ENCODE assay signal across 9 mouse cellular contexts in the genomic region with DNA sequence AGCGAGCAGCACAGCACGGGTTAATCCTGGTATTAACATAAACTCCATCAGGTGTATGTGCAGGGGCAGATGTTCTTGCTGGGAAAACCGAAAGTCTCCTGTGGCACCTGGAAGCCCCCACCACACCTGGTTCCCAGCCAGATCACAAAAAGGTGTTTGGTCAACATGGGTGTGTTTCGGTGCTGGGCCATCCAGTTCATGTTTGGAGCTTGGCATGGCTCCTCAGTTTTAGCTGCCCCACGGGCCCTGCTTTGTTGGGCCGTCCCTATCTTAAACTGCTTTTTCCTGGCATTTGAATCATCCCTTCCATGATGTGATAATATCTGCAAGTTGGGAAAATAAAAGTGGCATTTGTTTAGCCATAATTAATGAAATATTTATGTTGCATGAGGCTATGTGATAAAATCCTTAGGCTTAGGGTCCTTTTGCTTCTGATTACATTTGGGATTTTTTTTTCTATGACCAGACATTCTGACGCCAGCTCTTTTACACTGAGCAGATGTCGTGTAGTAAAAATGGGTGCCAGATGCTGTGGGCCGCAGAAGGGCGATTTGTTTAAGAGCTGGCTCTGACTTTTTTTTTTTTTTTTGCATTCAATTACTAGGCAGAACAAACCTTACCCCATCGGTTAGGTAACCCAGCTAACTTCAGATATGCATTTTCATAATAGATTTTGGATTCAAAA. TPM values are rescaled to one million over a fixed set of nuclear protein-coding genes. Genes with fewer than 3 reads are reported as not detected.
DNase-seq lines count a peak whose midpoint lies in the region; ATAC-seq lines count a peak whose summit lies in the region.
"Had no signal": no experiment of that assay in that cellular context is flagged by ENCODE, and none has a peak within 500 bp of the region (broad histone marks: within the 10 kb centered on the region; RNA-seq: fewer than 3 reads in every experiment).

No protein-coding gene starts in this region.

- no peak overlapping the region for H3K4me2 ChIP-seq in heart, embryonic 12.5 days
- peak overlapping the region; percentile 38 for H3K4me2 ChIP-seq in embryonic facial prominence, embryonic 12.5 days (replicated peaks)
- no peak overlapping the region for H3K4me2 ChIP-seq in midbrain, embryonic 12.5 days (replicated peaks)

- H3K4me3 ChIP-seq in heart, embryonic 12.5 days, result no peak overlapping the region
- no peak overlapping the region for H3K4me3 ChIP-seq in embryonic facial prominence, embryonic 12.5 days
- H3K4me3 ChIP-seq in midbrain, embryonic 12.5 days, result no peak overlapping the region
- H3K4me3 ChIP-seq: heart, adult 2 months had no signal

- DNase-seq in heart, adult 11 months, result no peak
- peak; percentile 54 for DNase-seq in hindlimb bud, embryonic 11.5 days (ENCODE audit: extremely low spot score, low read depth, low spot score)
- DNase-seq in gastrocnemius, adult 8-10 months (ENCODE audit: low spot score in 2 of 2), result no peak
- no peak for DNase-seq in layer of hippocampus, postnatal 25 days (ENCODE audit: extremely low spot score in 1 of 2, low spot score in 1 of 2)
- no peak for DNase-seq in kidney, postnatal 10 days
- DNase-seq: heart, adult 2 months had no signal

- H3K27me3 ChIP-seq in heart, embryonic 12.5 days (replicated peaks), result no peaks in the 10 kb centered on the region
- H3K27me3 ChIP-seq in embryonic facial prominence, embryonic 12.5 days, result no peaks in the 10 kb centered on the region
- H3K27me3 ChIP-seq in midbrain, embryonic 12.5 days, result no peaks in the 10 kb centered on the region

- H3K4me1 ChIP-seq in heart, embryonic 12.5 days (replicated peaks), result peaks cover 38% of the 10 kb centered on the region
- peaks cover 41% of the 10 kb centered on the region for H3K4me1 ChIP-seq in embryonic facial prominence, embryonic 12.5 days
- peaks cover 35% of the 10 kb centered on the region for H3K4me1 ChIP-seq in midbrain, embryonic 12.5 days

- no peak for ATAC-seq in heart, embryonic 12.5 days (ENCODE audit: insufficient number of reproducible peaks, low FRiP score)
- no peak for ATAC-seq in embryonic facial prominence, embryonic 12.5 days (ENCODE audit: insufficient number of reproducible peaks, insufficient read depth, low FRiP score, low TSS enrichment)
- no peak for ATAC-seq in midbrain, embryonic 12.5 days (ENCODE audit: low FRiP score, low read depth)

- peaks cover 4% of the 10 kb centered on the region; the same call in 1 of the 2 replicates for H3K36me3 ChIP-seq in heart, embryonic 12.5 days
- H3K36me3 ChIP-seq in embryonic facial prominence, embryonic 12.5 days, result no peaks in the 10 kb centered on the region
- no peaks in the 10 kb centered on the region for H3K36me3 ChIP-seq in midbrain, embryonic 12.5 days

- H3K9ac ChIP-seq in heart, embryonic 12.5 days, result no peak overlapping the region
- no peak overlapping the region for H3K9ac ChIP-seq in embryonic facial prominence, embryonic 12.5 days
- H3K9ac ChIP-seq in midbrain, embryonic 12.5 days (replicated peaks), result no peak overlapping the region

- no peaks in the 10 kb centered on the region for H3K9me3 ChIP-seq in heart, embryonic 12.5 days (replicated peaks)
- no peaks in the 10 kb centered on the region for H3K9me3 ChIP-seq in embryonic facial prominence, embryonic 12.5 days
- no peaks in the 10 kb centered on the region for H3K9me3 ChIP-seq in midbrain, embryonic 12.5 days

- WGBS in heart, embryonic 12.5 days, result 43% methylated on average over 11 of the region's 11 CpGs
- WGBS in embryonic facial prominence, embryonic 12.5 days, result 9% methylated on average over 11 of the region's 11 CpGs
- WGBS in midbrain, embryonic 12.5 days, result 34% methylated on average over 11 of the region's 11 CpGs

- peak overlapping the region; percentile 43; the same call in 1 of the 2 replicates for H3K27ac ChIP-seq in heart, embryonic 12.5 days (ENCODE audit: poor library complexity, severe bottlenecking)
- peak overlapping the region; percentile 90 for H3K27ac ChIP-seq in embryonic facial prominence, embryonic 12.5 days
- H3K27ac ChIP-seq in midbrain, embryonic 12.5 days (replicated peaks), result peak overlapping the region; percentile 65
- H3K27ac ChIP-seq: heart, adult 2 months had no signal

RNA-seq across cellular contexts. Expression of a gene that starts 36.9 kb away (rescaled TPM):
- polyA plus RNA-seq in heart, embryonic 12.5 days (2016; fragmentation: Nextera tagmentation; extraction: Ambion mirVana), result 101 and 103 TPM in 2 replicates
- 98.4 and 112 TPM in 2 replicates for polyA plus RNA-seq in embryonic facial prominence, embryonic 12.5 days (2016; fragmentation: Nextera tagmentation; extraction: Ambion mirVana)
- polyA plus RNA-seq in midbrain, embryonic 12.5 days (2016; fragmentation: Nextera tagmentation; extraction: Ambion mirVana), result 54.8 and 55.6 TPM in 2 replicates
- total RNA-seq in gastrocnemius, adult 8-10 months (2022), result 10 to 100 TPM in 3 of 4 experiments, 1 to 10 TPM in 1; 9.1 to 14.1 (median 11.4) TPM
- 10 to 100 TPM; 47.7 to 49.8 TPM for total RNA-seq in layer of hippocampus, postnatal 25 days (2021)
